Mouse (Mus musculus): ENCODE data around the gene Smagp. TPM values are rescaled to one million over a fixed set of nuclear protein-coding genes. Genes with fewer than 3 reads are reported as not detected.

The Smagp gene
- polyA plus RNA-seq, 1 experiment from 2014 or later: 92.0 TPM

- ATAC-seq (replicated peaks; ENCODE audit: low FRiP score, low read depth): no peak
- 85% methylated on average over 10 of the region's 10 CpGs for WGBS
- TF ChIP-seq CTCF (IDR thresholded peaks at IDR 0.05; ENCODE audit: low read depth): no peak
Measured at GRCm38 (mm10) chr15:100674566-100674965, 37.8 kb upstream of the Smagp start.

GRCm38 (mm10) chr15:100673585-100674391 lies 37.0 kb upstream of the Smagp start:
- no peak for DNase-seq (ENCODE audit: low spot score)
- ATAC-seq (replicated peaks; ENCODE audit: low FRiP score, low read depth): no peak
- TF ChIP-seq CTCF (IDR thresholded peaks at IDR 0.05; ENCODE audit: low read depth): no peak
- 48% methylated on average over 12 of the region's 12 CpGs for WGBS
- H3K4me3 ChIP-seq (replicated peaks; ENCODE audit: low read depth, low read length): no peak overlapping the region
- no peaks in the 10 kb centered on the region for H3K9me3 ChIP-seq (replicated peaks; ENCODE audit: low read length)
- H3K27me3 ChIP-seq (ENCODE audit: insufficient read depth, low read length): no peaks in the 10 kb centered on the region
- H3K9ac ChIP-seq (ENCODE audit: low read depth, low read length): no peak overlapping the region
- H3K27ac ChIP-seq: no peak overlapping the region
- no peak overlapping the region for H3K4me2 ChIP-seq (ENCODE audit: low read length)
- H3K4me1 ChIP-seq (replicated peaks; ENCODE audit: insufficient read depth, low read length): peaks cover 5% of the 10 kb centered on the region
- H3K36me3 ChIP-seq (ENCODE audit: insufficient read depth, low read length): no peaks in the 10 kb centered on the region

More at GRCm38 (mm10) chr15:100674566-100674965, 37.8 kb upstream of the Smagp start:
- Histone ChIP-seq H3K9ac (ENCODE audit: low read depth, low read length) (no peak overlapping the region), H3K4me2 (ENCODE audit: low read length) (no peak overlapping the region), H3K4me1 (replicated peaks; ENCODE audit: insufficient read depth, low read length) (peaks cover 10% of the 10 kb centered on the region), H3K4me3 (replicated peaks; ENCODE audit: low read depth, low read length) (no peak overlapping the region), H3K36me3 (ENCODE audit: insufficient read depth, low read length) (no peaks in the 10 kb centered on the region), H3K27ac (no peak overlapping the region), H3K9me3 (replicated peaks; ENCODE audit: low read length) (no peaks in the 10 kb centered on the region), H3K27me3 (ENCODE audit: insufficient read depth, low read length) (no peaks in the 10 kb centered on the region)
- DNase-seq (ENCODE audit: low spot score): no peak

GRCm38 (mm10) chr15:100670833-100671232 lies 34.1 kb upstream of the Smagp start:
- Histone ChIP-seq H3K4me1 (replicated peaks; ENCODE audit: insufficient read depth, low read length) (no peaks in the 10 kb centered on the region; the same call in none of the 2 replicates), H3K4me3 (replicated peaks; ENCODE audit: low read depth, low read length) (no peak overlapping the region), H3K36me3 (ENCODE audit: insufficient read depth, low read length) (no peaks in the 10 kb centered on the region), H3K9ac (ENCODE audit: low read depth, low read length) (no peak overlapping the region), H3K27me3 (ENCODE audit: insufficient read depth, low read length) (no peaks in the 10 kb centered on the region), H3K4me2 (ENCODE audit: low read length) (no peak overlapping the region), H3K27ac (no peak overlapping the region), H3K9me3 (replicated peaks; ENCODE audit: low read length) (no peaks in the 10 kb centered on the region)
- TF ChIP-seq CTCF (IDR thresholded peaks at IDR 0.05; ENCODE audit: low read depth): no peak
- DNase-seq (ENCODE audit: low spot score) (no peak), ATAC-seq (replicated peaks; ENCODE audit: low FRiP score, low read depth) (no peak)
- WGBS: 64% methylated on average over 5 of the region's 5 CpGs

- no peaks in the 10 kb centered on the region for H3K27me3 ChIP-seq (ENCODE audit: insufficient read depth, low read length)
- no peak for DNase-seq (ENCODE audit: low spot score)
- WGBS: 86% methylated on average over 8 of the region's 8 CpGs
Measured at GRCm38 (mm10) chr15:100670004-100670403, 33.3 kb upstream of the Smagp start.

GRCm38 (mm10) chr15:100669337-100669736 lies 32.6 kb upstream of the Smagp start, which contains the start of gene Bin2:
Gene Bin2 (minus strand): TSS chr15:100669553.
- no peak within 1 kb of the TSS for H3K4me3 ChIP-seq (replicated peaks; ENCODE audit: low read depth, low read length)
- no peaks in the 10 kb centered on the region for H3K36me3 ChIP-seq (ENCODE audit: insufficient read depth, low read length)
- 93% methylated on average over 20 of the region's 20 CpGs for WGBS
- DNase-seq (ENCODE audit: low spot score) (no peak), ATAC-seq (replicated peaks; ENCODE audit: low FRiP score, low read depth) (no peak)
- H3K9me3 ChIP-seq (replicated peaks; ENCODE audit: low read length): no peaks in the 10 kb centered on the region
- H3K9ac ChIP-seq (ENCODE audit: low read depth, low read length): no peak within 1 kb of the TSS
- H3K27me3 ChIP-seq (ENCODE audit: insufficient read depth, low read length): no peaks in the 10 kb centered on the region
- no peak within 1 kb of the TSS for H3K4me2 ChIP-seq (ENCODE audit: low read length)
- no peaks in the 10 kb centered on the region for H3K4me1 ChIP-seq (replicated peaks; ENCODE audit: insufficient read depth, low read length)
- no peak within 1 kb of the TSS for H3K27ac ChIP-seq
- TF ChIP-seq CTCF (IDR thresholded peaks at IDR 0.05; ENCODE audit: low read depth): no peak

More at GRCm38 (mm10) chr15:100670004-100670403, 33.3 kb upstream of the Smagp start:
- H3K4me1 ChIP-seq (replicated peaks; ENCODE audit: insufficient read depth, low read length): no peaks in the 10 kb centered on the region; the same call in 1 of the 2 replicates
- H3K9ac ChIP-seq (ENCODE audit: low read depth, low read length): no peak overlapping the region
- no peak overlapping the region for H3K4me2 ChIP-seq (ENCODE audit: low read length)
- no peaks in the 10 kb centered on the region for H3K9me3 ChIP-seq (replicated peaks; ENCODE audit: low read length)
- H3K4me3 ChIP-seq (replicated peaks; ENCODE audit: low read depth, low read length): no peak overlapping the region
- H3K36me3 ChIP-seq (ENCODE audit: insufficient read depth, low read length): no peaks in the 10 kb centered on the region
- no peak overlapping the region for H3K27ac ChIP-seq
- no peak for ATAC-seq (replicated peaks; ENCODE audit: low FRiP score, low read depth)
- TF ChIP-seq CTCF (IDR thresholded peaks at IDR 0.05; ENCODE audit: low read depth): no peak

- Histone ChIP-seq H3K27ac (no peak overlapping the region), H3K36me3 (ENCODE audit: insufficient read depth, low read length) (no peaks in the 10 kb centered on the region), H3K4me3 (replicated peaks; ENCODE audit: low read depth, low read length) (no peak overlapping the region), H3K4me1 (replicated peaks; ENCODE audit: insufficient read depth, low read length) (no peaks in the 10 kb centered on the region), H3K9ac (ENCODE audit: low read depth, low read length) (no peak overlapping the region), H3K4me2 (ENCODE audit: low read length) (no peak overlapping the region), H3K27me3 (ENCODE audit: insufficient read depth, low read length) (no peaks in the 10 kb centered on the region), H3K9me3 (replicated peaks; ENCODE audit: low read length) (no peaks in the 10 kb centered on the region)
- DNase-seq (ENCODE audit: low spot score) (no peak), ATAC-seq (replicated peaks; ENCODE audit: low FRiP score, low read depth) (no peak)
- 73% methylated on average over 5 of the region's 5 CpGs for WGBS
- TF ChIP-seq CTCF (IDR thresholded peaks at IDR 0.05; ENCODE audit: low read depth): no peak
Measured at GRCm38 (mm10) chr15:100667871-100668545, 31.3 kb upstream of the Smagp start.

Data from kidney, postnatal 0 days (tissue).